Mouse (Mus musculus) MEL (cell line): Measurements from ENCODE around the gene Grid1. TPM values are rescaled to one million over a fixed set of nuclear protein-coding genes. Genes with fewer than 3 reads are reported as not detected.

ENCODE experiments used
- DNase-seq: peaks from one replicate; pipeline ENCODE4 v3.0.0; 2011; ENCODE audit warnings: low read depth, low spot score
- H3K27ac ChIP-seq: 2 replicates; pipeline ENCODE4 v1.5.1; 2012; ENCODE audit warnings: low read depth, mild to moderate bottlenecking, control low read depth, low read length, moderate library complexity; ENCODE audit not compliant: control insufficient read depth
- H3K27me3 ChIP-seq, 2 experiments: fragments of 150-350 bp in 1 of 2; sonication (generic) in 1 of 2; 2 replicates each; pipeline ENCODE4 v1.6.1; 2012; ENCODE audit warnings: low read length in 2 of 2, mild to moderate bottlenecking in 2 of 2, improper control_type of control experiment in 1 of 2, moderate library complexity in 1 of 2; ENCODE audit not compliant: insufficient read depth in 2 of 2, control insufficient read depth in 1 of 2
- H3K36me3 ChIP-seq, 2 experiments: 2 replicates each; pipeline ENCODE4 v1.6.1; 2012 to 2014; ENCODE audit warnings: low read length in 2 of 2, improper control_type of control experiment in 1 of 2, inconsistent platforms in 1 of 2, mild to moderate bottlenecking in 1 of 2; ENCODE audit not compliant: insufficient read depth in 2 of 2, control insufficient read depth in 1 of 2
- H3K4me1 ChIP-seq, 2 experiments: fragments of 150-350 bp in 1 of 2; sonication (generic) in 1 of 2; 2 replicates each; pipeline ENCODE4 v1.6.1; 2012; ENCODE audit warnings: low read length in 2 of 2, improper control_type of control experiment in 1 of 2, mild to moderate bottlenecking in 1 of 2; ENCODE audit not compliant: insufficient read depth in 2 of 2, control insufficient read depth in 1 of 2
- H3K4me3 ChIP-seq, 2 experiments: fragments of 150-350 bp in 1 of 2; sonication (generic) in 1 of 2; 2 replicates each; pipeline ENCODE4 v1.5.1; 2012; ENCODE audit warnings: low read depth in 2 of 2, low read length in 2 of 2, mild to moderate bottlenecking in 2 of 2, moderate library complexity in 2 of 2, control low read depth in 1 of 2, improper control_type of control experiment in 1 of 2; ENCODE audit not compliant: control insufficient read depth in 1 of 2, insufficient read depth in 1 of 2
- H3K79me2 ChIP-seq: 2 replicates; pipeline ENCODE4 v1.6.1; 2012; ENCODE audit warnings: mild to moderate bottlenecking, low read length, moderate library complexity; ENCODE audit not compliant: control insufficient read depth, poor library complexity, insufficient read depth
- H3K9ac ChIP-seq: 2 replicates; pipeline ENCODE4 v1.6.1; 2012; ENCODE audit warnings: low read depth, mild to moderate bottlenecking, control low read depth, low read length, moderate library complexity; ENCODE audit not compliant: control insufficient read depth, poor library complexity, severe bottlenecking
- H3K9me3 ChIP-seq: fragments of 150-350 bp; sonication (generic); replicated peaks from 2 replicates; pipeline ENCODE4 v1.6.1; 2012; ENCODE audit warnings: mild to moderate bottlenecking, low read length, improper control_type of control experiment, moderate library complexity; ENCODE audit not compliant: insufficient read depth
- CHD1 ChIP-seq: IDR thresholded peaks from 2 replicates; pipeline ENCODE4 v1.6.1; 2012; ENCODE audit warnings: low read depth, mild to moderate bottlenecking, inconsistent platforms, low read length, improper control_type of control experiment
- E2F4 ChIP-seq: IDR thresholded peaks from 2 replicates; pipeline ENCODE4 v1.6.1; 2011; ENCODE audit warnings: low read depth, low read length, improper control_type of control experiment, borderline replicate concordance
- ETS1 ChIP-seq: IDR thresholded peaks from 2 replicates; pipeline ENCODE4 v1.6.1; 2012; ENCODE audit warnings: low read depth, mild to moderate bottlenecking, inconsistent platforms, low read length, improper control_type of control experiment, moderate library complexity
- GABPA ChIP-seq: IDR thresholded peaks from 2 replicates; pipeline ENCODE4 v1.6.1; 2012; ENCODE audit warnings: low read depth, mild to moderate bottlenecking, inconsistent platforms, low read length, improper control_type of control experiment, moderate library complexity
- GATA1 ChIP-seq: IDR thresholded peaks from 2 replicates; pipeline ENCODE4 v1.6.1; 2011; ENCODE audit warnings: low read depth, low read length, improper control_type of control experiment
- HCFC1 ChIP-seq: IDR thresholded peaks from 2 replicates; pipeline ENCODE4 v1.6.1; 2012; ENCODE audit warnings: low read depth, mild to moderate bottlenecking, inconsistent platforms, low read length, improper control_type of control experiment, moderate library complexity
- JUND ChIP-seq: IDR thresholded peaks from 2 replicates; pipeline ENCODE4 v1.6.1; 2011; ENCODE audit warnings: low read depth, mild to moderate bottlenecking, improper control_type of control experiment, low read length
- KAT2A ChIP-seq: conservative IDR thresholded peaks from 2 replicates; pipeline ENCODE4 v1.6.1; 2012; ENCODE audit warnings: low read depth, low read length, improper control_type of control experiment, inconsistent platforms
- MAFK ChIP-seq: IDR thresholded peaks from 2 replicates; pipeline ENCODE4 v1.6.1; 2011; ENCODE audit warnings: low read depth, mild to moderate bottlenecking, low read length, improper control_type of control experiment, borderline replicate concordance
- MAZ ChIP-seq: IDR thresholded peaks from 2 replicates; pipeline ENCODE4 v1.6.1; 2012; ENCODE audit warnings: low read depth, mild to moderate bottlenecking, inconsistent platforms, low read length, improper control_type of control experiment
- MEF2A ChIP-seq: IDR thresholded peaks from 2 replicates; pipeline ENCODE4 v1.6.1; 2014; ENCODE audit warnings: low read depth, mild to moderate bottlenecking, inconsistent platforms, low read length, improper control_type of control experiment; ENCODE audit not compliant: poor library complexity, insufficient replicate concordance, severe bottlenecking; ENCODE audit errors: extremely low read depth
- MYB ChIP-seq: IDR thresholded peaks from 2 replicates; pipeline ENCODE4 v1.6.1; 2011; ENCODE audit warnings: mild to moderate bottlenecking, low read depth, low read length, improper control_type of control experiment
- MYC ChIP-seq: IDR thresholded peaks from 2 replicates; pipeline ENCODE4 v1.6.1; 2011; ENCODE audit warnings: low read depth, mild to moderate bottlenecking, low read length, improper control_type of control experiment, moderate library complexity
- NELFE ChIP-seq: IDR thresholded peaks from 2 replicates; pipeline ENCODE4 v1.6.1; 2011; ENCODE audit warnings: low read depth, low read length, improper control_type of control experiment
- NRF1 ChIP-seq: IDR thresholded peaks from 2 replicates; pipeline ENCODE4 v1.6.1; 2014; ENCODE audit warnings: low read depth, mild to moderate bottlenecking, inconsistent platforms, low read length, improper control_type of control experiment, moderate library complexity; ENCODE audit not compliant: poor library complexity, insufficient read depth, severe bottlenecking
- POLR2A ChIP-seq, 2 experiments: IDR thresholded peaks; 2 replicates each; pipeline ENCODE4 v1.6.1; 2011 to 2012; ENCODE audit warnings: low read length in 2 of 2, mild to moderate bottlenecking in 2 of 2, control low read depth in 1 of 2, improper control_type of control experiment in 1 of 2, low read depth in 1 of 2, moderate library complexity in 1 of 2; ENCODE audit not compliant: control insufficient read depth in 1 of 2, insufficient read depth in 1 of 2, poor library complexity in 1 of 2
- POLR2AphosphoS2 ChIP-seq: IDR thresholded peaks from 2 replicates; pipeline ENCODE4 v1.6.1; 2011; ENCODE audit warnings: low read length, improper control_type of control experiment
- RAD21 ChIP-seq: IDR thresholded peaks from 2 replicates; pipeline ENCODE4 v1.6.1; 2011; ENCODE audit warnings: mild to moderate bottlenecking, low read depth, low read length, improper control_type of control experiment
- RCOR1 ChIP-seq: IDR thresholded peaks from 2 replicates; pipeline ENCODE4 v1.6.1; 2012; ENCODE audit warnings: low read depth, mild to moderate bottlenecking, inconsistent platforms, low read length, improper control_type of control experiment
- SIN3A ChIP-seq: IDR thresholded peaks from 2 replicates; pipeline ENCODE4 v1.6.1; 2012; ENCODE audit warnings: low read length, improper control_type of control experiment, inconsistent platforms
- TBP ChIP-seq: IDR thresholded peaks from 2 replicates; pipeline ENCODE4 v1.8.0; 2011; ENCODE audit warnings: low read depth, low read length, improper control_type of control experiment
- TCF12 ChIP-seq: IDR thresholded peaks from 2 replicates; pipeline ENCODE4 v1.6.1; 2014; ENCODE audit warnings: low read depth, mild to moderate bottlenecking, inconsistent platforms, low read length, improper control_type of control experiment, moderate library complexity
- USF2 ChIP-seq, 2 experiments: IDR thresholded peaks; 2 replicates each; pipeline ENCODE4 v1.6.1; 2011 to 2012; ENCODE audit warnings: improper control_type of control experiment in 2 of 2, low read length in 2 of 2, borderline replicate concordance in 1 of 2, inconsistent platforms in 1 of 2, low read depth in 1 of 2, mild to moderate bottlenecking in 1 of 2; ENCODE audit not compliant: insufficient read depth in 1 of 2
- ZC3H11A ChIP-seq: IDR thresholded peaks from 2 replicates; pipeline ENCODE4 v1.6.1; 2012; ENCODE audit warnings: low read depth, mild to moderate bottlenecking, inconsistent platforms, low read length, improper control_type of control experiment
- ZKSCAN1 ChIP-seq: IDR thresholded peaks from 2 replicates; pipeline ENCODE4 v1.6.1; 2012; ENCODE audit warnings: low read depth, mild to moderate bottlenecking, inconsistent platforms, low read length, improper control_type of control experiment, moderate library complexity
- ZMIZ1 ChIP-seq: IDR thresholded peaks from 2 replicates; pipeline ENCODE4 v1.6.1; 2012; ENCODE audit warnings: low read depth, mild to moderate bottlenecking, inconsistent platforms, low read length, improper control_type of control experiment, moderate library complexity
- polyA plus RNA-seq, 2 experiments: library from polyadenylated mRNA; stranded (reverse) in 1 of 2; unstranded in 1 of 2; fragments of >175 nt in 1 of 2; fragments of >200 nt in 1 of 2; gene quantifications; 2 replicates each; pipeline versions ENCODE4 v1.2.1 to v1.2.4; 2012; ENCODE audit warnings: low replicate concordance in 2 of 2, low read depth in 1 of 2; ENCODE audit not compliant: insufficient read length in 2 of 2, insufficient read depth in 1 of 2, missing spikeins in 1 of 2
- total RNA-seq: library from RNA; depleted of rRNA; stranded (reverse); fragments of 300-350 nt; gene quantifications from 2 replicates; pipeline ENCODE4 v1.2.3, GENCODE M21; 2012

Grid1 gene
- total and polyA plus RNA-seq, 3 experiments = not detected

GRCm38 (mm10) chr14:35135056-35135455 is 315.1 kb downstream of the Grid1 start:
- Histone ChIP-seq H3K4me3 (no peak overlapping the region), H3K36me3 (no peaks in the 10 kb centered on the region), H3K27me3 (no peaks in the 10 kb centered on the region), H3K9me3 (no peaks in the 10 kb centered on the region), H3K9ac (no peak overlapping the region), H3K4me1 (no peaks in the 10 kb centered on the region), H3K27ac (no peak overlapping the region), H3K79me2 (no peaks in the 10 kb centered on the region)
- DNase-seq = no peak
- TF ChIP-seq KAT2A (no peak), RAD21 (no peak), NELFE (no peak), GABPA (no peak), USF2 (IDR thresholded peaks at IDR 0.05; ENCODE audit: borderline replicate concordance in 1 of 2, insufficient read depth in 1 of 2, low read depth in 1 of 2, low read length in 2 of 2) (no peak), TBP (no peak), CHD1 (no peak), ZC3H11A (no peak), TCF12 (no peak), NRF1 (no peak), SIN3A (no peak), MAFK (no peak), ZMIZ1 (no peak), JUND (no peak), E2F4 (no peak)

- no peak for TF ChIP-seq ZKSCAN1
- H3K36me3 ChIP-seq = no peaks in the 10 kb centered on the region
- no peak for DNase-seq
- no peaks in the 10 kb centered on the region for H3K79me2 ChIP-seq
- H3K27me3 ChIP-seq = no peaks in the 10 kb centered on the region
- H3K4me3 ChIP-seq = no peak overlapping the region
- H3K27ac ChIP-seq = no peak overlapping the region
- H3K9me3 ChIP-seq = no peaks in the 10 kb centered on the region
- no peaks in the 10 kb centered on the region for H3K4me1 ChIP-seq
- no peak overlapping the region for H3K9ac ChIP-seq
Observed at GRCm38 (mm10) chr14:35138069-35138468, 318.2 kb downstream of the Grid1 start.

GRCm38 (mm10) chr14:35139824-35140223 is 319.9 kb downstream of the Grid1 start:
- Histone ChIP-seq H3K9ac (no peak overlapping the region), H3K27ac (no peak overlapping the region), H3K79me2 (no peaks in the 10 kb centered on the region), H3K36me3 (no peaks in the 10 kb centered on the region), H3K4me3 (no peak overlapping the region), H3K4me1 (no peaks in the 10 kb centered on the region), H3K27me3 (no peaks in the 10 kb centered on the region), H3K9me3 (no peaks in the 10 kb centered on the region)
- no peak for DNase-seq
- TF ChIP-seq GATA1 (no peak), MYC (no peak), MEF2A (no peak), ZMIZ1 (no peak), NELFE (no peak), ZC3H11A (no peak), MAZ (no peak), RCOR1 (no peak), TBP (no peak), POLR2A (IDR thresholded peaks at IDR 0.05; ENCODE audit: control insufficient read depth in 1 of 2, insufficient read depth in 1 of 2, low read depth in 1 of 2, low read length in 2 of 2, poor library complexity in 1 of 2) (no peak), MYB (no peak), HCFC1 (no peak), ETS1 (no peak), POLR2AphosphoS2 (no peak), SIN3A (no peak), TCF12 (no peak), USF2 (IDR thresholded peaks at IDR 0.05; ENCODE audit: borderline replicate concordance in 1 of 2, insufficient read depth in 1 of 2, low read depth in 1 of 2, low read length in 2 of 2) (no peak)
